Mouse (Mus musculus): ENCODE results near the gene Gpr180.

GRCm38 (mm10) chr14:118194219-118194914 is 57.4 kb downstream of the Gpr180 start:
- TF ChIP-seq CTCF (IDR thresholded peaks at IDR 0.05; ENCODE audit: low read depth, low read length) = no peak
- TF ChIP-seq POLR2A (IDR thresholded peaks at IDR 0.05; ENCODE audit: borderline replicate concordance, low read depth, low read length) = no peak

Measured in bone marrow macrophage, adult 2 months (primary cell).